Mouse (Mus musculus): ENCODE measurements around the gene Tctex1d1. TPM values are rescaled to one million over a fixed set of nuclear protein-coding genes. Genes with fewer than 3 reads are reported as not detected.

Tctex1d1 gene
- 0.56 and 1.9 TPM in 2 replicates for polyA plus RNA-seq (2015; fragmentation: Nextera tagmentation; extraction: Ambion mirVana)

DNA sequence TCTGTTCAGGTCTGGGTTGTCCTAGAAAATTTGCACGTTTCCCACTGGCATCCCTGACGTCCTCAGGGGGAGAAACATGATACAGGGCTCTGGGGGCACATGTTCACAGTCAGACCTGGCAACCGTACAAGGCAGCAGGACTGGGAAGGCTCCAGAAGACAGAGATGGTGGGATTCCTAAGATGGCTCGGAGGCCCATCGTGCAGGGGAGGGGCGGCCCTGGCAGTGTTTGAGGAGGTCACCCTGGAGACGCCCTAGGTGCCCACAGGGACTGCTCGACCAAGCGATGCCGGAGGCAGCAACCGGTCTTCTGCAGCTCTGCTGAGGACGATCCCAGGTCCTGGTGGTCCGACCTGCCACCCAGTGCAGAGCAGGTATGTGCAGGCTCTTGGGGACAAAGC lies at the start of gene Tctex1d1:
Tctex1d1 (plus strand) TSS at position 167 of the 400 bp plus-strand sequence.
- peak within 1 kb of the TSS; percentile 23 for H3K4me3 ChIP-seq
- H3K4me2 ChIP-seq = peak within 1 kb of the TSS; percentile 54
- peaks cover 23% of the 10 kb centered on the region for H3K4me1 ChIP-seq
- 0 out of 2 replicates have a peak within 1 kb of the TSS, but pooled peaks have one; percentile 34 for H3K9ac ChIP-seq
- H3K36me3 ChIP-seq (ENCODE audit: poor library complexity, severe bottlenecking) = no peaks in the 10 kb centered on the region
- H3K27ac ChIP-seq = no peak within 1 kb of the TSS
- H3K9me3 ChIP-seq (replicated peaks) = no peaks in the 10 kb centered on the region
- 3% methylated on average over 13 of the region's 13 CpGs for WGBS
- H3K27me3 ChIP-seq = peaks cover 55% of the 10 kb centered on the region
- peak; percentile 57; the same call in 1 of the 2 replicates for ATAC-seq

DNA sequence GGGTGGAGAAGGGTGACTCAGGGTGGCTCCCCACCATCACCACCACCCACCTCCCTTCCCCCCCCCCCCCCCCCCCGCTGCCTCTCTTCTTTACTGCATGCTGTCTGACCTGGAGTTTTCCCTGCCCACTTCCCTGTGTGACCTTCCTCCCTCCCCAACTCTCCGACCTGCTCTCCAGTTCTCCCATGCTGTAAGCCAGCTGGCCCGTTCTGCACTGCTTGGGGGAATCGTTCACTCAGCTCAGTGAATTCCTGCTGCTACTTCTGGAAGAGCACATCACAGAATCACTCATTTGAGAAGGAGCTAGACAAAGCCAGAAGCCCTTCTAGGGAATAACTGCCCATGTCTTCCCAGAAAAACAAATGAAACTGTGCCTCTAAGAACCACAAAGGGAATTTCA lies 48.9 kb upstream of the Tctex1d1 start:
- Histone ChIP-seq H3K4me3 (no peak overlapping the region), H3K9ac (no peak overlapping the region), H3K4me2 (no peak overlapping the region), H3K36me3 (ENCODE audit: poor library complexity, severe bottlenecking) (peaks cover 26% of the 10 kb centered on the region), H3K27ac (no peak overlapping the region), H3K27me3 (no peaks in the 10 kb centered on the region), H3K9me3 (replicated peaks) (no peaks in the 10 kb centered on the region), H3K4me1 (no peaks in the 10 kb centered on the region)
- 38% methylated on average over 3 of the region's 4 CpGs for WGBS
- no peak for ATAC-seq

DNA sequence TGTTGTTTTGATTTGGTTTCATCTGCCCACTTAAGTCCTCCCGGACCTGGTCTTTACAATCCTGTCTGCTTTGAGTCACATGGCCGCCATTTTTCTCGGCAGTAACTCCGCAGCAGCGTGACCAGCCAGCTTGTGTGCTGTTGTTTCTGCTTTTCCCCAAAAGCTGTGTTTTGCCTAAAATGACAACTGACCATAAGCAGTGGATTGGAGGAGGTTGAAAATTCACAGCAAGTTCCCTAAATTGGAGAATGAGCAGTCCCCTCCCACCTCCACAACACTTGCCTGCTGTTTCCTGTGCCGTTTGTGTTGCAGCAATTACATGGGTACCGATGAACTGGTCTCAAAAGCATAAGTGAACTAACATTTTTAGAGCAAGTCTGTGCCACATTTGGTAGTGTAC lies 47.7 kb upstream of the Tctex1d1 start:
- Histone ChIP-seq H3K9ac (no peak overlapping the region), H3K4me3 (no peak overlapping the region), H3K4me1 (no peaks in the 10 kb centered on the region), H3K4me2 (no peak overlapping the region), H3K9me3 (replicated peaks) (no peaks in the 10 kb centered on the region), H3K36me3 (ENCODE audit: poor library complexity, severe bottlenecking) (peaks cover 26% of the 10 kb centered on the region), H3K27ac (no peak overlapping the region), H3K27me3 (no peaks in the 10 kb centered on the region)
- WGBS = 88% methylated on average over 7 of the region's 7 CpGs
- ATAC-seq = no peak

DNA sequence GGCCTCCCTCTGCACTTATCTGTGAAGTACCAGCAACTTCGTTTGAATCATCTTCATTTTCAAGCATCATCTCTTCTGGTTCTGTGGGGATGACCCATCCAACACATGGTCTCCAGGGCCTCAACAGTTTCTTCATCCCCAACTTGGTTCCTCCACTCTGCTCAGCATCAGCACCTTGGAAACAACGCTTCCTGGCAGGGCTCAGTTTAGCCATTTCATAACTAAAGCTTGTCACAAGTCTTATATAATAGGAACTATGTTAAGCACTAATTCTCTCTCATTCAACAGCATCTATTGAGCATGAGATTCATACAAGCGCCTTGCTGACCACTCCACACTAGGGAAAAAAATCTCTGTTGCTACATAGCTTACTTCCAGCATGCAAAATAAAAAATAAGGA lies 38.1 kb upstream of the Tctex1d1 start:
- H3K36me3 ChIP-seq (ENCODE audit: poor library complexity, severe bottlenecking) = no peaks in the 10 kb centered on the region
- H3K9ac ChIP-seq = no peak overlapping the region
- no peaks in the 10 kb centered on the region for H3K4me1 ChIP-seq
- H3K4me3 ChIP-seq = no peak overlapping the region
- no peak overlapping the region for H3K4me2 ChIP-seq
- no peak for ATAC-seq
- no peak overlapping the region for H3K27ac ChIP-seq
- no peaks in the 10 kb centered on the region for H3K9me3 ChIP-seq (replicated peaks)
- WGBS = 72% methylated on average over 3 of the region's 3 CpGs
- no peaks in the 10 kb centered on the region for H3K27me3 ChIP-seq

DNA sequence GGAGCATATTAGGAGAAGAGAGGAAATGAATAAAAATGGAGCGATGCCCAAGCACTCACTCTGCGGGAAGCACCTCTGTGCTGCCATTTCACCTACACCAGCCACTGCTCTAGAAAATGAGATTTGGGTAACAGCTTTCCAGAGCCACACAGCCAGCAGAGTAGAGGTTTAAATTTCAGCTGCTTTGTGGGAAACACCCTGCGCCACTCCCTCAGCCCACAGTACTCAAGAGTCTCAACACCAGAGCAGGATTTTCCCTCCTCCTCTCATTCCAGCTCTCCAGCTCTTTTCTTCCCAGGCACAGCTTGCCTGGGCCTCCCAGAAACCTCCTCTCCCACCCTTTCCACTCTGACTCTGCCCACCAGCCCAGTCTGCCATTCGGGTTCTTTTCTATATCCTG lies 37.7 kb upstream of the Tctex1d1 start:
- no peak for ATAC-seq

DNA sequence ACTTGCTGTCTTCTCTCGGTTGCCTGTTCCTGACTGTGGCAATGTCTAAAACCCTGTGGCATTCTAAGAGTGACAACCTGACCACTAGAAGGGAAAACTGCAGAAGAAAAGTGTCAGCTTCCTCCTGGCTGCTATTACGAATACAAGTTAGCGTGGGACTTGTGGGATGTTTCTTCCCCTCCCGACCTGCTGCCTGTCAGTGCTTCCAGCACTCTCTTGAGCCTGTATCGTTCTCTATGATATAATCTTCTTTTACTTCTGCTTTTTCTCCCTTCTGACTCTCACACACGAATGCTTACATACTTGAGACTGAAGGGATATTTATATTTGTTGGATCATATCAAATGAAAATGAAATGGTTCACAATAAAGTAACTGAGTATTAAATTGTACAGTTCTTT lies 34.1 kb upstream of the Tctex1d1 start:
- Histone ChIP-seq H3K36me3 (ENCODE audit: poor library complexity, severe bottlenecking) (no peaks in the 10 kb centered on the region), H3K9ac (no peak overlapping the region), H3K9me3 (replicated peaks) (no peaks in the 10 kb centered on the region), H3K4me3 (no peak overlapping the region), H3K27me3 (no peaks in the 10 kb centered on the region), H3K4me1 (no peaks in the 10 kb centered on the region), H3K4me2 (no peak overlapping the region), H3K27ac (no peak overlapping the region)
- no peak for ATAC-seq
- WGBS = 84% methylated on average over 6 of the region's 6 CpGs

More for the DNA sequence above, 37.7 kb upstream of the Tctex1d1 start:
- H3K4me3 ChIP-seq = no peak overlapping the region
- H3K9me3 ChIP-seq (replicated peaks) = no peaks in the 10 kb centered on the region
- H3K4me1 ChIP-seq = no peaks in the 10 kb centered on the region
- H3K36me3 ChIP-seq (ENCODE audit: poor library complexity, severe bottlenecking) = no peaks in the 10 kb centered on the region
- 91% methylated on average over 4 of the region's 4 CpGs for WGBS
- H3K4me2 ChIP-seq = no peak overlapping the region
- H3K27ac ChIP-seq = no peak overlapping the region
- no peak overlapping the region for H3K9ac ChIP-seq
- H3K27me3 ChIP-seq = no peaks in the 10 kb centered on the region

DNA sequence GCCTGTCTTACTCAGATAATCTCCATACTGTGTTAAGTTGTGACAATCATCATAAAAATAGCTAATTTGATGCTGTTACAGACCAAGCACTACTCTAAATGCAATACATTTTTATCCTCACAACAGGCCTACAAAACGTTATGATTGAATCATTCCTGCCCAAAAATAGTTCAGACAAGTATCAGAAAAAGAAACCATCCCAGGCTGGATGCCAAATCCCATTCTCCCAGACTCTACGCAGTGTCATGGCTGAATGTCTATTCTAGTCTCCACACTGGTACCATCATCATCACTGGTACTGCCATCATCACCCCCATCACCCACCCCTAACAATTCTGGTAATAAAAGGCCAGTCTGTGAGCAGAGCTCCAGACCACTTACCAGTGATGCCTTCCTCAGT lies 25.9 kb upstream of the Tctex1d1 start:
- Histone ChIP-seq H3K9me3 (replicated peaks) (no peaks in the 10 kb centered on the region), H3K27ac (no peak overlapping the region), H3K36me3 (ENCODE audit: poor library complexity, severe bottlenecking) (no peaks in the 10 kb centered on the region), H3K9ac (no peak overlapping the region), H3K4me3 (no peak overlapping the region), H3K4me1 (no peaks in the 10 kb centered on the region), H3K27me3 (no peaks in the 10 kb centered on the region), H3K4me2 (no peak overlapping the region)
- ATAC-seq = no peak
- 75% methylated on average over 2 of the region's 2 CpGs for WGBS

DNA sequence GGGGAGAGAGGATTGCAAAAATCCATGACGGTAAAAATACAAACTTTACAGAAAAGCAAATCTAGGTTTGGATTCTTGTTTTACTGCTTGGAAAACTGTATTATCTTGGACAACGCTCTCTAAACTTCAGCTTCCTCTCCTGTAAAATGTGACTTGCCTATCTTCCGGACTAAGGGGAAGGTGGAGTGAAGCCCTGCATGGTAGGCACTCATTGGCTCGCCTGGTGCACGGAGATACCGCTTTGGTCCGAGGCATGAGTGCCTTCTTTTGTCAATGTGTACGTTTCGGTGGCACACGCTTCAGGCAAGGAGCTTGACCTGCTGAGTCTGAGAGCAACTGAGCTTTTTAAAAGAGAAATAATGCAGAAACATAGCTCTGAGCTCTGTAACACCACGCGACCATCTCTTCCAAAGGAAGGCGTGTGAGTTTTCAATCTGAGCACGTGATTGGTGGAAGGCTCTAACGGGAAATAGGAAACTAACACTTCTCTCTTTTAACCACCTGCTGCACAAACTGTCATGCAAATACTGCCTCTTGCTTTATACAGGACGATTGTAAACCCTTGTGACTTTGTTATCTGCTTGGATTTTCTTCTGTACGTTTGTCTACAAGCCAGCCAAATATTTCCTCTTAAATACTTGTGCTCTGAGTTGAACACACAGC lies 23.0 kb upstream of the Tctex1d1 start:
- Histone ChIP-seq H3K4me3 (no peak overlapping the region), H3K27me3 (no peaks in the 10 kb centered on the region), H3K36me3 (ENCODE audit: poor library complexity, severe bottlenecking) (no peaks in the 10 kb centered on the region), H3K9me3 (replicated peaks) (no peaks in the 10 kb centered on the region), H3K27ac (no peak overlapping the region), H3K9ac (no peak overlapping the region), H3K4me2 (no peak overlapping the region), H3K4me1 (no peaks in the 10 kb centered on the region)
- WGBS = 69% methylated on average over 17 of the region's 17 CpGs
- ATAC-seq = no peak

DNA sequence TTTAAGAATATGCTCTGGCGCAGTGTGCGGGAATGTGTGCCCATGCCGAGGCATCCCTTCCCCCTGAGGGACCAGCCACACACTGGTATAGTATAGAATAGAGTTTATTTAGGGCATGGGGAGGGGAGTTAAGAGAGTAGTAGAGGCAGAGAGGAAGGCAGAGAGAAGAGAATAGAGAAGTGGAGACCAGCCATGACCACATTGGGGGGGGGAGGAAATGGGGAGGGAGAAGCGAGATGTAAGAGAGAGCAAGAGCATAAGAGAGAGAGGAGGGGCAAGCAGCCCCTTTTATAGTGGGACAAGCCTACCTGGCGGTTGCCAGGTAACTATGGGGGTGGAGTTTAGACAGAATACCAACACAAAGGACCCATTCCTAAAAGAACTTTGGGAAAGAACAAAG lies 19.0 kb upstream of the Tctex1d1 start:
- ATAC-seq = no peak
- Histone ChIP-seq H3K9ac (no peak overlapping the region), H3K4me2 (no peak overlapping the region), H3K36me3 (ENCODE audit: poor library complexity, severe bottlenecking) (peaks cover 11% of the 10 kb centered on the region; the same call in 1 of the 2 replicates), H3K9me3 (replicated peaks) (no peaks in the 10 kb centered on the region), H3K4me3 (no peak overlapping the region), H3K27me3 (no peaks in the 10 kb centered on the region), H3K4me1 (no peaks in the 10 kb centered on the region), H3K27ac (no peak overlapping the region)
- WGBS = 85% methylated on average over 5 of the region's 5 CpGs

DNA sequence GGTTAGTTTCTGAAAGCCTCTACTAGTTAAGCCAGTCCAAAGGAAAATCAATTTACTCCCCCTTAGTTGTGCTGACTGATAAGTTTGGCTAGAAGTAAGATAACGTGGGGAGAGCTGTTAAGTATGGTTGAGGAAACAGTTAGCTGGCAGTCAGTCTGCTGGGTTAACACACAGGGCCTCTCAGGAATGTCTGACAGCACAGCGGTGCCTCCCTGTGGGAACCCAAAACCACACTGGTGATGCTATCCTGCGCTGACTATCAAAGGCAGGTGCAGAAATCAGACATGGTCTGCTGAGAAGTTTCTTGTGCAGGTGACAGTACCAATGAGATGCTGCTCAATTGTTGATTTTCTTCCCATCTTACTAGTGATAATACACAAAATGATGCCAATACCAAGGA lies 14.2 kb upstream of the Tctex1d1 start:
- Histone ChIP-seq H3K4me1 (no peaks in the 10 kb centered on the region), H3K27me3 (no peaks in the 10 kb centered on the region), H3K36me3 (ENCODE audit: poor library complexity, severe bottlenecking) (peaks cover 25% of the 10 kb centered on the region), H3K9me3 (replicated peaks) (no peaks in the 10 kb centered on the region), H3K4me3 (no peak overlapping the region), H3K9ac (no peak overlapping the region), H3K4me2 (no peak overlapping the region), H3K27ac (no peak overlapping the region)
- 75% methylated on average over 3 of the region's 3 CpGs for WGBS
- no peak for ATAC-seq

DNA sequence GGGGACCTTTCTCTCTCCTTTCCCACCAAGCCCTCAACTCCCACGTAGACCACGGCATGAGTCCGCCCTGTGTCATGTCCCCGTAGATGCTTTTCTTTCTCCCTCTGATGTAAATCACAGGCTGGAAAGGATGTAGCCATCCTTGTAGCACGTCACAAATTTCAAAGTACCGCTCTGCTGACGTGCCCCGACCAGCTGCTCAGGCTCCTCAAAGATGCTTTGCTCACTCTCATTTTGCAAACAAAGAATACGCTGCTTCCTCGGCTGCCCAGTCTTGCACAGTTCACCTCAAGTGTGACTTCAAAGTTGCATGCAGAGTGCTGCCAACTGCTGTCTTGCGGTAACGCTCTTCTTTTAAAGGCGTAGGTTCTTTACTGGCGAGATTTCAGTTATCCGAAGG lies 10.6 kb upstream of the Tctex1d1 start:
- Histone ChIP-seq H3K4me1 (no peaks in the 10 kb centered on the region), H3K9ac (no peak overlapping the region), H3K4me2 (no peak overlapping the region), H3K27me3 (peaks cover 3% of the 10 kb centered on the region; the same call in 1 of the 2 replicates), H3K4me3 (no peak overlapping the region), H3K36me3 (ENCODE audit: poor library complexity, severe bottlenecking) (peaks cover 18% of the 10 kb centered on the region), H3K9me3 (replicated peaks) (no peaks in the 10 kb centered on the region), H3K27ac (no peak overlapping the region)
- ATAC-seq = no peak
- WGBS = 89% methylated on average over 15 of the region's 15 CpGs

DNA sequence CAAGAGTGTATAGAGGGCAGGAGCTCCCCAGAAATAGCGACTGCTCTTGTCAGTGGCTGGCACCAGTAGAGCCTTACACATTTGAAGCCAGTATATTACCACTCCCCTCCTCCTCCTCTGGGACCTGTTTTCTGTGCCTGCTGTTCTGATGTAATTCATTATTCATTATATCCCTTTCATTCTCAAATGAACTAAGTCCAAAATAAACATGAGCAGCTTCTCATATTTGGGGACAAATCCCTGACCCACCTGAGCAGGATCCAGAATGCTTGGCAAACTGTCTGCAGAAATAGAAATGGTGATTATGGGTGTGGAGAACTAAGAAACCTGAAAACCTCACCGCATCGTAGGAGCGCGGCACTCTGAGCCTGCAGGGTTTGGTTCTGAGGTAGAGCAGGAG lies 8.8 kb upstream of the Tctex1d1 start:
- Histone ChIP-seq H3K4me2 (no peak overlapping the region), H3K9ac (no peak overlapping the region), H3K4me1 (no peaks in the 10 kb centered on the region), H3K36me3 (ENCODE audit: poor library complexity, severe bottlenecking) (peaks cover 14% of the 10 kb centered on the region), H3K4me3 (no peak overlapping the region), H3K27me3 (peaks cover 9% of the 10 kb centered on the region), H3K27ac (no peak overlapping the region), H3K9me3 (replicated peaks) (no peaks in the 10 kb centered on the region)
- ATAC-seq = no peak
- WGBS = 94% methylated on average over 5 of the region's 5 CpGs

DNA sequence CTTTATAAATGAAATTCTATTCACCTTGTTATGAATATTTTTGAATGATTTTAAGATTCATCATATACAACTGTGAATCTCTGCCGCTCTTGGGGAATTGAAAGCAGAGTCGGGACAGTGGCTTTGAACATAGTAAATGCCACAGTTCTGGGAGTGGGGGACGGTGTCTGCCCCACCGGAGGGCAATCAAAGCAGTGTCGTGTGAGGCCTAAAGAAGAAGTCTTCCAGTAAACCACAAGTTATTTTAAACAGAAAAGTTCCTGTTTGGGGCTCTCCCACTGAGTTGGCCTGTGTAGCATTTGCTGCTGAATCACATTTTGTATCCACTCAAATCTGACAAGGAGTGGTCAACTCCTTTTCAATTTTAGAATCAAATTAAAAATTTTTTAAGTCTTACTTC lies 7.2 kb upstream of the Tctex1d1 start:
- H3K4me3 ChIP-seq = no peak overlapping the region

More for the DNA sequence above, 7.2 kb upstream of the Tctex1d1 start:
- Histone ChIP-seq H3K27ac (no peak overlapping the region), H3K27me3 (peaks cover 21% of the 10 kb centered on the region), H3K36me3 (ENCODE audit: poor library complexity, severe bottlenecking) (peaks cover 12% of the 10 kb centered on the region), H3K4me1 (peaks cover 3% of the 10 kb centered on the region), H3K4me2 (no peak overlapping the region), H3K9ac (no peak overlapping the region), H3K9me3 (replicated peaks) (no peaks in the 10 kb centered on the region)
- ATAC-seq = no peak
- WGBS = 82% methylated on average over 5 of the region's 5 CpGs
